Mouse (Mus musculus) thymus, postnatal 25 days (tissue): ENCODE measurements around the gene Trio.

Experiments used
- DNase-seq: peaks from one replicate; pipeline ENCODE4 v3.0.0; 2022

The Trio gene

DNA sequence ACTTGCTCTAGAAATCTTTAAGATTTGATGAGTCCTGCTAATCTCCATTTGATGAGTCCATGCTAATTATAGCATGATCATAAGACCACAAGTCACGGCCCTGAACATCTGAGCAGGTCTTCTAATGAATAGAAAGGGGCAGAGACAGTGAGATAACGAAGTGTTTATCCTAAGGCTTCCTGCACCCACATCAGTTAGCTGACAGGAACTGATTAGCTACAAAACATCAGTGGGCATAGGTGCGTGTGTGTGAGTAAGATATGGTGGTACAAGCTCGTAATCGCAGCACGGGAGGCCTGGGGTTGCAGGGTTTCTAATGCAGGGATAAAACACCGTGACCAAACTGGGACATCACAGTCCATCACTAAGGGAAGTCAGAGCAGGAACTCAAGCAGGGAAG, 37.7 kb downstream of the Trio start:
- DNase-seq, result no peak

- DNase-seq, result no peak
These were observed 40.8 kb downstream of the Trio start for GRCm38 (mm10) chr15:27984881-27985280.

DNA sequence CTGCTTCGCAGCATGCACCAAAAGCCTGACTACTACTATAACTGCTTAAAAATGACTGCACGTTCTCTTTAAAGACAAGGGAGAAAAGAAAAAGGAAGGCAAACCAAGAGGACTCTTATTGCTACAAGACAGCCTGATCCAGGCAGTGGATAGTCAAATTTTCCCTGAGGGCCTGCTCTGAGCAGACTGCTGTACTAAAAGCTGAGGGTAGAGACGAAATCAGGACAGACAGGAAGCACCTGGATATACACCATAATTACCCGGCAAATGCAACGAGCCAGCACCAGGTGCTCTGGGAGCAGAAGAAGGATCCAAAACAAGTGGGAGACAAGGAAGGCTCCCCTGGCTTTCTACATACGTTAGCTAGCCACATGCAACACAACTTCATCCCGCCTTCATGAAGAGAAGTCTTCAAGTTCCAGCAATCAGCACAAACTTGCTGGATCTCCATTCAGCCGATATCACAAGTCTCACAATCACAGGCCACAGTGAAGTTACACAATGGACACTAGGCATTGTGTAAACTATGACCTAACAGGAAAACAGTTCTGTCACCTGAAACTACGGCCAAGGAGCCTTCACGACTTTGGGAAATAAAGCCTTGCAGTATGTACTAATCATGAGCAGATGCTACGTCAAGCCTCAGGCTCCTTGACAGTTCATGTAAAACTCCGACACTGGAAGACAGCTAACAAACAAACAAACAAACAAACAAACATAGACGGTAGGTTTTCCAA, 43.7 kb downstream of the Trio start:
- DNase-seq, result no peak

- DNase-seq, result no peak
These were observed 44.4 kb downstream of the Trio start for GRCm38 (mm10) chr15:27981258-27981657.

GRCm38 (mm10) chr15:27980436-27980835, 45.2 kb downstream of the Trio start:
- no peak for DNase-seq

DNA sequence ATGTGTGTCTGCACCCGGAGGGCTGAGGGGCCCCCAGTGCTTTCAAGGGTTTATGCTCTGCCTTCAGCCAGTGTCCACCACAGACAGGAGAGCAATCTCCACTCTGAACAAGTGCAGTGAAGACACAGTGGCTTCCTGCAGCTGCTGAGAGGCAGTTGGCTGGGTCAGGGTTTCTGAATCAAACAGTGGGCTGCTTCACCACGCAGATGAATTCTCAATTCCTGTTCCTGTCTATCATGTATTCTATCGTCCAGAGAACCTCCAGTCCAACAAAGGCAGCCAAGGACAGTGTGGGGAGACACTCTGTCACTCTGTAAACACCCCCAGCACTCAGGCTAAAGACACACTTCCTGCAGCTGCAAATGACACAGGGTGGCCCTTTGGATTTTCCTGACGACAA, 48.7 kb downstream of the Trio start:
- no peak for DNase-seq

- DNase-seq, result no peak
These were observed 49.3 kb downstream of the Trio start for GRCm38 (mm10) chr15:27976366-27976765.

GRCm38 (mm10) chr15:27974637-27975036, 51.0 kb downstream of the Trio start:
- DNase-seq, result no peak

- DNase-seq, result no peak
These were observed 57.5 kb downstream of the Trio start for GRCm38 (mm10) chr15:27968183-27968582.

GRCm38 (mm10) chr15:27967128-27967876, 58.3 kb downstream of the Trio start:
- no peak for DNase-seq

GRCm38 (mm10) chr15:27964877-27965276, 60.8 kb downstream of the Trio start:
- DNase-seq, result no peak

DNA sequence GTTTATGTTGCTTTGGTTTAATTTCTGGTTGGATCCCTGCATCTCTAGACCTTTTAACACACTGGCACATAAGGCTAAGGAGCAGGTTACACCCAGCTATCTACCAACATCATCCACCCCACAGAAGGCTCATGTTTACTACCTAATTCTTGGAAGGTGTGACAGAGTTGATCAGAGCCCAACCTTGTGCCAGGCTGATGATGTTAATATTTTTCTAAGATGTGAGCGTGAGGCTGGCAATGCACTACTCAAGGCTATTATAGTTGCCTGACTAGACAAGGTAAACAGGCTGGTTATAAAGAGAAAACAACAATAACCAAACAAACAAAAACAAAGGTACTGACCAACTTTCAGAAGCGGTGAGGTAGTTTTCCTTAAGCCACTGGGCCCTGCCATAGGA, 62.1 kb downstream of the Trio start:
- DNase-seq, result no peak

DNA sequence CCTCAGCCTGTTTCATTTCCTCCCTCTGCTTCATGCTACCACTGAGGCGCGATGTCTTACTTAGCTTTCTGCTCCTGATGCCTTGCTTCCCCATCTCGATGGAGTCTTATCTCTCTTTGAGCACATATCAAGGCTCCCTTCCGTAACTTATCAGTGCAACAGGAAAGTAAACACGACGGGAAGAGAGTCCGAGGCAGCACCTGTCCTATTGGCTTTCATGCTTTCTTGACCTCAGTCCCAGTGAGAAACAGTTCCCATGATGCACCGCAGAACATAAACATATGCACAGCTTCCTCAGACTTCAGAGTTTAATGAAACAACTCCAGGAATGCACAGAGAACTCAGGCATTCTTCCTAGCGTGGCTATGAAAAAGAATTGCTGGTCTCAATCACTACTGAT, 65.0 kb downstream of the Trio start:
- no peak for DNase-seq

GRCm38 (mm10) chr15:27957867-27958266, 67.8 kb downstream of the Trio start:
- no peak for DNase-seq

DNA sequence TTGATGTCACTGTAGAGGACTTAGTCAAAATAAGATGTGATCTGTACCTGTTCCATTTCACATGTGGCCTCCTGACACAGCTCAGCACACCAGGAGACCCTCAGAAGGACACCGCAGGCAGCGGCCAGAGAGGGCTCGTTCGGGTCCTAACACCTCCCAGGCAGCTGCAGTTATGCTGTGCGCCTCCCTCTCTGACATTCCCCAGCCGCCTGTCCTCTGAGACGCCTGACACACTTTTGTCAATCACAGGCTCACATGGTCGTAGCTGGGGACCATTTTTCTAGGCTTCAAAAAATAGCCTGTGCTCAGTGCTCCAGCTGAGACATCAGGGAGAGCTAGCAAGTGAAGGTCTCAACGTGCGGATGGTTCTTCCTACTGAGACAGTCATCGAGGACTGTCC, 70.0 kb downstream of the Trio start:
- DNase-seq, result no peak

DNA sequence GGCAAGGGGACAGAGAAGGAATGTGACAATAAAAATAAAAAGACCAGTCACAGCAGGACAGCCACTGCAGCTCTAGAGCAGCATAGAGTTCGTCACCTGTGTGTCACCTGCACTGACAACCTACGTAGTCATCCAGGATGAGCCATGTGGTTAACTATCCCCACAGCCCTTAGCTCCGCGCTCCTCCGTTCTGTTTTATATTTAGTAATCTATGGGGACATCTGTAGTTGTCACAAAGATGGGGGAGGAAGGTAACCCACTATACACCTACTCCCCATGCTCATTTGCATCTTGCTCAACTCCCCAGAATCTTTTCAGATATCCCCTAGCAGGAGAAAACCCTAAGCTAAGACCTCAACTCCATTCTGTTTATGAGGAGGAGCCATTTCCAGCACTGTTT, 71.3 kb downstream of the Trio start:
- no peak for DNase-seq

DNA sequence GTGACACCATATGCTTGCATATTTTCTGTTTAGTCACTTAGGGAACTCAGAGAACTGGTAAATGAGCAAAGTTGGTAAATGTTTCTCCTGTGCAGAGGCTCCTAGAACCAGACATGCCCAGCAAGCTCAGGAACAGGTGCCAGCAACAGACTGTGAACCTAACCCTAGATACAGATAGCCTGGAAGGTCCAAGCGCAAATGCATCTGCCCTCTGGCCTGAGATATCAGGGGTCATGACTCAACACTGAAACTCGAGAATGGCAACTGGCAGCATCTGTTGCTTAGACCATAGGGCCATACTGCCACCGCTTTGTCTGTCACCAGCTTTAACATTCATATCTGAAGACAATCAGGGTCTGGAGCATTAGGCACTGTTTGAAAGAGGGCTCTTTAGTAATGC, 72.1 kb downstream of the Trio start:
- no peak for DNase-seq

DNA sequence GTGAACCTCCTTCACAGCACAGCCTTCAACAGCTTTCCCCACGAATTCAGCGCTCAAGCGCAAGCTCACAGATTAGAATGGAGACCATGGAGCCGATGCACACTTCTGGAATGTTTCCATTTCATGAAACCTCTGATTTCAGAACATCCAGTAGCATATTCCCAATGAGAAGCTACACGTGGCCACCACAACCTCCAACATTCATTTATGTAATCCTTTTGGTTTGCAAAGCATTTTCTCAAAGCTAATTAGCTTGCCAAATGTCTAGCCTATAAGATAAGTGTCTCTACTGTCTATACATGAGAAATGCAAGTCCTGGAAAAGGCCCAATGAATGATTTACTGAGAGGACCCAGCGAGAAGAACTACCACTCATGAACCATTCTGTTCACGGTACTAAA, 74.5 kb downstream of the Trio start:
- DNase-seq, result no peak

GRCm38 (mm10) chr15:27949196-27949595, 76.5 kb downstream of the Trio start:
- no peak for DNase-seq

DNA sequence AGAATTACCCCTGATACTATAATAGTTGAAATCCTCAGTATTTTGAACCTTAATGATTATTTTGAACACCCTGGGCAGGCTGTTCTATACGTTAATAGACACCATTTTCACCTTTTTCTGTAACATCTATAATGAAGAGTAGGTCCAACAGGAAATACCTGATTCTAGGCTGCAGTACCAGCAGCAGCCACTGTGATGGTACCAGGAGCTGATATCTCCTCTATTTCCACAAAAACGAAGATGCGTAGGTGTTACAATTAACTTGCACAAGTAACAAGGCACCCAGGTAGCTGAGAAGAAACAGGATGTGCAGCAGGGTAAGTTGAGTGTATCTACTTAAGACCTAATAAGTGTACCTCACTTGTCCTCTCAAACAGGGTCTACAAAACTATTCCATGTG, 77.8 kb downstream of the Trio start:
- no peak for DNase-seq

DNA sequence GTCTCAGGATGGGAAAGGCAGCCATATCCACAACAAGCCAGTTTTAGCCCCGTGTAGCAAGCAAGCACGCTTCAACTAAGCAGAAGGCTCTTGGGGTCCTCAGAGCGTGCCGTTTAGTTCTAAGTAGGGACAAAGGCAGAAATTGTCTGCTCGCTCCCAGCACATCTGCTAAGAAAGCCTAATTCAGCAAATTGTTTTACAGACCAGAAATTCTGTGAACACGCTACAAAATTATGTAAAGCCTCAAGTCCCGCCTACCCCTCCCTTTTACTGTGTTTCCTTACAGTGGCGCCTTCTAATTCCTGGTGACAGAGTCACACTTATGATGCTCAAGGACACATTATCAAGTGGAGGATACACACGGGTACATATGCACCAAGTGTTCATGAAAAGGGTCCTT, 80.1 kb downstream of the Trio start:
- DNase-seq, result no peak

GRCm38 (mm10) chr15:27944898-27945297, 80.8 kb downstream of the Trio start:
- no peak for DNase-seq

- no peak for DNase-seq
These were observed 82.0 kb downstream of the Trio start for GRCm38 (mm10) chr15:27943486-27944195.
